Mouse (Mus musculus): ENCODE measurements around the gene Hist1h2ak.

The Hist1h2ak gene

DNA sequence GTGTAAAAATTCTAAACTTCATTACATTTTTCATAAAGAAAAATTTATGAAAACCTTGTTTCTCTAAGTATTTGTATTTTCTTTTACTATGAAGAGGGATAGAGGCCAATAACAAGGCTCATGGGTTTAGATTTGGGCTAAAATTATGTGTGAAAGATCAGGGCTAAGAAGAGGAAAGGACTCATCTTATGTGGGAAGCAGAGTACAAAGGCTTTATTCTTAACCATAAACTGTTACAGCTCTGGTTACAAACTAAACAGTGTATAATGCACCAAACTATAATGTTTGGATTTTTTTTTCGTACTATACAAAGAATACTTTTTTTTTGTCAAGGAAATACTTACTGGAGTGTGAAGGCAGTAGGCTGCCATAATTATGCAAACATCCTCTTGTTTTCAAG is 2.1 kb upstream of the Hist1h2ak start:
- DNase-seq (ENCODE audit: low spot score in 2 of 2), result no peak

DNA sequence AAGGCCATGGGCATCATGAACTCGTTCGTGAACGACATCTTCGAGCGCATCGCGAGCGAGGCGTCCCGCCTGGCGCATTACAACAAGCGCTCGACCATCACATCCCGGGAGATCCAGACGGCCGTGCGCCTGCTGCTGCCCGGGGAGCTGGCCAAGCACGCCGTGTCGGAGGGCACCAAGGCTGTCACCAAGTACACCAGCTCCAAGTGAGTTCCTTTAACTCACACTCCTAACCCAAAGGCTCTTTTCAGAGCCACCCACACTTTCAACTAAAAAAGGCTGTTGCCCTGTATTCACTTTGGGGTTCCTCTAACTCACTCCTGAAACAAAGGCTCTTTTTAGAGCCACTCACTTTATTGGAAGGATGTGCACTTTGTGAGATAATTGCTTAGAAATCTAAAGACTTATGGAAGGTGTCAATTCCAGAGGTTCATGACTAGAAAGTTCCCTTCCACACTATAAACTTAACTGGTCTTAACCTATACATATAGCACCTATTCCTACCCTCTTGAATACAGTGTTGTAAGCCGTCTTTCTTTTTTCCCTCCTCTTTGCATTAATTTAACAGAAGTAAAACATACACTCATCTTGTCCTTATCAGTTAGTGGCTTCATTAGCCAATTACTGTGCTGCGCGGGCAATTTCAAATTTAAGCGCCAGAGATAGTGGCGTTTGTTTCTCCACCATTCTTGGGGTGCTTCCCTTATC is 821 bp upstream of the Hist1h2ak start:
- peak; percentile 5 to 29 for DNase-seq (ENCODE audit: low spot score in 2 of 2)

DNA sequence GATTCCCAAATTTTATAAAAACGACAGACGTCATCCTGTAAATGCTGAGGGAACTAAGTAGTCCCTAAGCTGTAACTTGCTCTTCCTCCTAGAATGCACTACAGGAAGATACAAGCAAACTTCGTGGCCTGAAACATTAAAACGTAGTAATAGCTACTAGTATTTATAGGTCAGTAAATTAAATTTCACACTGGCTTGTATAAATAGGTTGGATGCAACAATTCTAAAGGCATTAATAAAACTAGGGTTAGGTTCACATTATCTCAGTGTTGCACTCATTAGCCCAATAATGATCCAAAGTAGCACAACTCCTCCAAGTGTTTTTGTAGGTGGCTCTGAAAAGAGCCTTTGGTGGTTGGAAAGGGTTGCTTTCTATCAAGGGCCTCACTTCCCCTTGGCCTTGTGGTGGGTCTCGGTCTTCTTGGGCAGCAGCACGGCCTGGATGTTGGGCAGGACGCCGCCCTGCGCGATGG is 540 bp downstream of the Hist1h2ak start:
- no peak for DNase-seq (ENCODE audit: low spot score in 2 of 2)

DNA sequence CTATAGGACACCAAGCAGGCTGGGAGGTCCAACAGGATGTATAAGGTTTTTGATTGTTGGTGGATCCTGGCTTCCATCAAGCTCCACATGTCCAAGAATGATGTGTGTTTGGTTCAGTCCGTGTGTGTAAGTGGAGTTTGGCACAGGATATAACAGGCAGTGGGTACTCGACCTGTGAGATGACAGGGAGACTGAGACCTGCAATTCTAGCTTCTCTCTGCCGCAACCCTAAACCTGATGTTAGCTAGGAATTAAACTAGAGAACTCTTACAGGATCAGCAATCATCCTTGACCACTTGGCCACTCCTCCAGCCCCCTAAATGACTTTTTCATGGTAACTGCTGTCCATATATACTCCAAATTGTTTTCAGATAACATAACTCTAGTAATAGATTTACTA is 1.3 kb downstream of the Hist1h2ak start:
- no peak for DNase-seq (ENCODE audit: low spot score in 2 of 2)

DNA sequence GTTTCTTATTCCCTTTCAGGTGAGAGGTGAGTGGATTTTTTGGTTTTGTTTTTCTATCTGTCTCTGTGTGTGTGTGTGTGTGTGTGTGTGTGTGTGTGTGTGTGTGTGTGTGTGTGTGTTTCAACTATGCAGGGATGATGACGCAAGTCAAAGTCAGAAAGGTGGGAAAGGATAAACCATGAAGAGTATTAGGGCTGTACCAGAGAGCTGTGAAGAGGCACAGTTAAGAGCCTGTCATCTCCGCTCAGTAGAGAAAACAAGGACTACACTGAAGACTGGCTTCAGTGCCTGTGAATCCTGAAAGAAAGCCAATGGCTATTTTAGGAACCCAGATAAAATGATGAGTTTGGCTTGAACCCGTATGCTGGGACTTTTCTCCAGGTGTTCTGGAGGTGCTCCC is 1.8 kb downstream of the Hist1h2ak start:
- no peak for DNase-seq (ENCODE audit: low spot score in 2 of 2)

DNA sequence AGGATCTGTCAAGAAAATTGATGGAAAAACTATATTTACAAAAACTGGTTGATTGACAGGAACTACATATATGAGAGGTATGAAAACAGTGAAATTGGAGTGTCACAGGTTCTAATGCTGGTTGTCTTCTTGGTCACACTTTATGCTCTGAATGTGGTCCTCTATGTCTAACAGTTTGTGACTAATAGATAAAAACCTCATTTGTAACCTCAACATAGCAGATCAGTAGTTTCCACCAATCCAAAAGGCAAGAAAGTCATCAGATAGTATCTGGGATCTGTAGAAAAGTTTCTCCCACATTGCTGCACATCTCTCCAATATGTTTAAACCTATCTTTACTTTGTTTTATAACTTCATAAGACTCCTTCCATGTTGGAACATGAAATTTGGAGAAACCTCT is 2.2 kb downstream of the Hist1h2ak start:
- no peak for DNase-seq (ENCODE audit: low spot score in 2 of 2)

DNA sequence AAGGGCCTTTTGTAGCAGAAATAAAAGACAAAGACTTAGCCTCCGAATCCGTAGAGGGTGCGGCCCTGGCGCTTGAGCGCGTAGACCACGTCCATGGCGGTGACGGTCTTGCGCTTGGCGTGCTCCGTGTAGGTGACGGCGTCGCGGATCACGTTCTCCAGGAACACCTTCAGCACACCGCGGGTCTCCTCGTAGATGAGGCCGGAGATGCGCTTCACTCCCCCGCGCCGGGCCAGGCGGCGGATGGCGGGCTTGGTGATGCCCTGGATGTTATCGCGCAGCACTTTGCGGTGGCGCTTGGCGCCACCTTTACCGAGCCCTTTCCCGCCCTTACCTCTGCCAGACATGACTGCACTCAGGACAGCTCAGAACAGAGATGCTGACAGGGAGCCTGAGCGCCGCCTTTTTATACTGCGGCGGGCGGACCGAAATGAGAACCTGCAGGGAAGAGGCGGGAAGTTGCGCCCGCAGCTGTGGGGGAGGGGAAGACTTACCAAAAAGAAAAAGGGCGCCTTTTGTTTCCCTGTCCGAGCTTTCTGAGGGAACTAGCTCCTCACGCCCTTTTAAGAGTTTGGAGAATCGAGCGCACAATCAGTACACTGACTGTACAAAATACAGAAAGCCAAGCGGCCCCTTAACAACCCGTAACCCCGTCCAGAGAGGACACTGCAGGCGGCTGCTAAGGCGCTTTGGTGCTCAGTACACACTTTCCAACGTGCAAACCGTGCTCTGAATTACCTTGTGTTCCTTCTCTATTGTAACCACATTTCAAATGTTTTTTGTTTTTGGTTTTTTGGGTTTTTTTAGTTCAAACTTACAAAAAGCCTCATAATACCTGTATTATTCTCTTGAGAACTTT is 3.2 kb downstream of the Hist1h2ak start, which contains the start of gene Hist1h4k:
Gene Hist1h4k (minus strand): TSS at position 347 of the 859 bp plus-strand sequence.
- peak; percentile 73 to 85 for DNase-seq (ENCODE audit: low spot score in 2 of 2)

DNA sequence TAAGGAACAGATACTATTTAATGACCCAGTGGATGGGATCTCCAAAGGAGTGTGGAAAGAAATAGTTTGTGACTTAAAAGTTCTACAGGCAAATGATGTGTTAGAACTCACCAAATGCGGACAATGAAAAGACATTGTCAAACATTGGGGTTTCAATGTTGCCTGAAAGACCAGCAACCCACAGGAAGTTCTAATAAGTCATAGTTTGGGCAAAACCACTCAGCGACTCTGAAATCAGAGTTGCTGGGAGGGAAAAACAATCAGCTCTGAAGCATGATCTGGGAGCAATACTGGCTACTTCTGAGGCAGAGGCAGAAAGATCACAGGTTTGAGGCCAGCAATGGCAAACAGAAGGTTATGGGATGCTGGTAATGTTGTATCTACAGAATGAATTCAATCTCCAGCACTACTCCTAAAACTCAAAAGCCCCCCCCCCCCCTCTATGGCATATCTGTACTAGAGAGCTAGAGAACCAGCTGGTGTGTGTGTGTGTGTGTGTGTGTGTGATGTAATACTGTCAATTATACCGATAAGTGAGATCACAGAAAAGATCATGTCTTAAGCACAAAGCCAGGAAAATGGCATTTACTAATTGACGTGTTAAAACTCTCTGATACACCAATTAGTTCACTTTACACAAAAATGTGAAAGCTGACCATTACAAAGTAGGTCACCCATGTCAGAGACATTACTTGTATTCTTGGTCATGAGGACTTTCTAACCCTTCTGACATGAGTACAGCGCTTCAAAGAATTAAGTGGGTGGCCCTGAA is 4.1 kb downstream of the Hist1h2ak start:
- DNase-seq (ENCODE audit: low spot score in 2 of 2), result no peak

DNA sequence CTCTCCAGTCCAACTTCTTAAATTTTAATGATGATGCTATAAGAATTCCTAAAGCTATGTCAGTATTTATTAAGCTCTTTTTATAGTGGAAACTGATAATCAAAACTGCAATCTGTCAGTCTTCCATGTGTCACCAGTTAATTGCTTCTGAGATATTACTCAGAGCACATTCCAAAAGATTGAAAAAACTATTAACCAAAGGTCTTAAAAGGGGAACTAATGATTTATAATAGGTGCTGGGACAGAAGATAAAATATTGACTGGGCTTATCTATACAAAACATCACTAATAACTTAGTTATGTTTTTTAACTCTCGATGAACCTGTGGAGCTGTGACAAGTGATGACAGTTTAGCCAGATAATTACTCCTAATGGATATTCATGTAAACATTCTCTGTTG is 8.6 kb downstream of the Hist1h2ak start:
- no peak for DNase-seq (ENCODE audit: low spot score in 2 of 2)

DNA sequence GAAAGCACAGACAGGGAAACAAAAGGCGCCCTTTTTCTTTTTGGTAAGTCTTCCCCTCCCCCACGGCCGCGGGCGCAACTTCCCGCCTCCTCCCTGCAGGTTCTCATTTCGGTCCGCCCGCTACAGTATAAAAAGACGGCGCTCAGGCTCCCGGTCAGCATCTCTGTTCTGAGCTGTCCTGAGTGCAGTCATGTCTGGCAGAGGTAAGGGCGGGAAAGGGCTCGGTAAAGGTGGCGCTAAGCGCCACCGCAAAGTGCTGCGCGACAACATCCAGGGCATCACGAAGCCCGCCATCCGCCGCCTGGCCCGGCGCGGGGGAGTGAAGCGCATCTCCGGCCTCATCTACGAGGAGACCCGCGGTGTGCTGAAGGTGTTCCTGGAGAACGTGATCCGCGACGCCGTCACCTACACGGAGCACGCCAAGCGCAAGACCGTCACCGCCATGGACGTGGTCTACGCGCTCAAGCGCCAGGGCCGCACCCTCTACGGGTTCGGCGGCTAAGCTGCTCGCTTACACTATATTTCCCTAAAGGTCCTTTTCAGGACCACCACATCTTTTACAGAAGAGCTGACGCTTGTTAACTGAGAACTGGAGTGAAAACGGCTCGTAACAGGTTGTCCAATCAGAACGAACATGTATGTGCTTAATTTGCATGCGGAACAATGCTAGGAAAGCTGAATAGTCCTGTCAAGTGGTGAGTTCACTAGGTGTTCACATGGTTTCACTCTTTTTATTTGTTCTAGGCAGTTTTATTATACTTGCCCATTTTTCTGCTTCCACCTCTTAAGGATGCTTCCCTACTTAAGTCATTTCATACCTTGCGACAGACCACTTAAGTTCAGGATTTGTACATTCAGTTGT is 18.5 kb downstream of the Hist1h2ak start, which contains the start of gene Hist1h4j:
Gene Hist1h4j (plus strand): TSS at position 159 of the 862 bp plus-strand sequence.
- peak; percentile 60 to 70 for DNase-seq (ENCODE audit: low spot score in 2 of 2)

DNA sequence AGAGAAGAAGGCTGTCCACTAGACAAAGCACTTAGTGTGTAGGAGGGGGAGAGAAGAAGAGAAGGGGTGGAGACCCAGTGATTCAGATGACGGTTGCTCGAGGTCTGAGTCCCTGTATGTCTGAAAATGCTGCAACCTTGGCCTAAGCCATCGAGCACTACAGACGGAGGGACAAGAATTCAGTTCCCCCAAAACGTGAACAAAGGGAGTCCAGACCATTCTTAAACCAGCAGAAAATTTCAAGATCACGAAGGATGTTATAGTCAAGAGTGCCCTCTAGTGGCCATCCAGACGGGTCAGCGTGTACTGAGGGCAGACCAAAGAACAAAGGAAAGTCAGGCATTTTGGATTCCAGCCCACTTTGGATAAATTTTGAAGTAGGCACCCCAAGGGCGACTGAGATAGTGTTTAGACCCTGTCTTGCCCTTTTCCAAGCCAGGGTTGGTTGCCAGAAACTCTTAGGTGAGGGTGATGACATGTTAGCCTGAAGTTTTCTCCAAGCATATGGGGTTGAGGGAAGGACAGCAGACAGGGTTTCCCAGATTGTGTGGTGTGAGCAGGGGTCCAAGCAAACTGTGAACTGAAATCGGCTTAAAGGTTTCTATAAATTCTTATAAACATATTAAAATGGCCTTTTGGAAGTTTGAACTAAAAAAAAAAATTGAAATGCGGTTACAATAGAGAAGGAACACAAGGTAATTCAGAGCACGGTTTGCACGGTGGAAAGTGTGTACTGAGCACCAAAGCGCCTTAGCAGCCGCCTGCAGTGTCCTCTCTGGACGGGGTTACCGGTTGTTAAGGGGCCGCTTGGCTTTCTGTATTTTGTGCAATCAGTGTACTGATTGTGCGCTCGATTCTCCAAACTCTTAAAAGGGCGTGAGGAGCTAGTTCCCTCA is 19.4 kb downstream of the Hist1h2ak start:
- DNase-seq (ENCODE audit: low spot score in 2 of 2), result peak; percentile 77 to 81

DNA sequence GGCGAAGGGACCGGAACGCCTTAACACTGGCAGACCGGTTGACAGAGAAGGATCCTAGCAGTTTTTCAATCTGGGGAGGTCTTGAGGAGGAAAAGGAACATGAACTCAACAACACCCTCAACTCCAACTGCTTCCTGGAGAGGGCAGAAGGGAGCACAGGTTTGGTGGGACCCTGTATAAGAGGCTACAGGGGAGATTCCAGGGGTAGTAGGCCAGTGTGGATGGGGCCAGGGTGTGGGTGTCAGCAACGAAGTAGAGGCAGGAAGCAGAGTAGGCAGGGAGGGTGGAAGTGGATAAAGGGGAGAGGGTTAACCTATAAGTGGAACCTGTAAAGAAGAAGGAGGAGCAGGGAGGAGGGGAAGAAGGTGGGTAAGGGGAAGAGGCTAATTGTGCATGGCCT is 20.2 kb downstream of the Hist1h2ak start:
- DNase-seq (ENCODE audit: low spot score in 2 of 2), result no peak

DNA sequence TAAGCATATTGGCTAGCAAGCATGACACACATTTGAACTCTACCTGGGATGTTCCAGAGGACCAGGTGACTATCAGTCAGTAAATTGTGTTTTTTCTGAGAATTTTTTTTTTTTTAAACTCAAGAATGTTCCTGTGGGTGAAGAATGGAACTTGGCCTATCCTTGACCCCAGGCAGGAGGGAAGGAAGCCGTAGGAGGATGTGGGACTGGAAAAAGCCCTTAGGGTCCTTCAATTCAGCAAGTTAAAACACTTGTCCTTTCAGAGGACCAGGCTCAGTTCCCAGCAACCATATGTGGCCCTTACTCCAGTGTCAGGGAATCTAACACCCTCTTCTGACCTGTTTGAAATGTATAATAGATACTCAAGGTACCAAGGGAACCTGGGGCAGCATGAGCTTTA is 24.1 kb downstream of the Hist1h2ak start:
- DNase-seq (ENCODE audit: low spot score in 2 of 2), result no peak

DNA sequence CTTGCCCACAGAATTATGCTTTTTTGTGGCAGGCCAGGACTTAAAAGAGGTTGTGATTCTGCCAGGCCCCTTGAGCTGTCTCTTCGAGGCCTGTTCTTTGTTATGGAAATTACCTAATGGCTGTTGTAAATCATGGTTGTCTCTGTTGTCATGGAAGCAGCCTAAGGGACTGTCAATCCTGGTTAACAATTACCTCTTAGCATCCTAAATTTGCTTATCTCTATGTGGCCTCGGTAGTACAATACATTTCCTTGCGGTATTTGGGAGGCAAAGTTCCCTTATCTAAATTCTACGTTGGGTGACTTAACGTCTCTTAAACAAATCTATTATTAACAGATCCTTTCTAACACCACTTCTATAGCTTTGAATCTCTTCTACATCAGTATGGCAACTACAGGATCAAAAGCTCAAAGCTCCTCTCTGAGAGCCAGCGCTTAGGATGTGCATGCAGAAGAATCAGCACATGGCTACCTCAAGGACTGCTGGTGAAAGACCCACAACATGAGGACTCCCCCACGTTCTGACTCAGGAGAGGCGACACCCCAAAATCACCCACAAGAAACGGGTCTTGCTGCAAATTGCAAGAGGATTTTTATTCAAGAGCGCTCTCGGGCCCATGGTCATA is 25.6 kb downstream of the Hist1h2ak start:
- DNase-seq (ENCODE audit: low spot score in 2 of 2), result no peak

DNA sequence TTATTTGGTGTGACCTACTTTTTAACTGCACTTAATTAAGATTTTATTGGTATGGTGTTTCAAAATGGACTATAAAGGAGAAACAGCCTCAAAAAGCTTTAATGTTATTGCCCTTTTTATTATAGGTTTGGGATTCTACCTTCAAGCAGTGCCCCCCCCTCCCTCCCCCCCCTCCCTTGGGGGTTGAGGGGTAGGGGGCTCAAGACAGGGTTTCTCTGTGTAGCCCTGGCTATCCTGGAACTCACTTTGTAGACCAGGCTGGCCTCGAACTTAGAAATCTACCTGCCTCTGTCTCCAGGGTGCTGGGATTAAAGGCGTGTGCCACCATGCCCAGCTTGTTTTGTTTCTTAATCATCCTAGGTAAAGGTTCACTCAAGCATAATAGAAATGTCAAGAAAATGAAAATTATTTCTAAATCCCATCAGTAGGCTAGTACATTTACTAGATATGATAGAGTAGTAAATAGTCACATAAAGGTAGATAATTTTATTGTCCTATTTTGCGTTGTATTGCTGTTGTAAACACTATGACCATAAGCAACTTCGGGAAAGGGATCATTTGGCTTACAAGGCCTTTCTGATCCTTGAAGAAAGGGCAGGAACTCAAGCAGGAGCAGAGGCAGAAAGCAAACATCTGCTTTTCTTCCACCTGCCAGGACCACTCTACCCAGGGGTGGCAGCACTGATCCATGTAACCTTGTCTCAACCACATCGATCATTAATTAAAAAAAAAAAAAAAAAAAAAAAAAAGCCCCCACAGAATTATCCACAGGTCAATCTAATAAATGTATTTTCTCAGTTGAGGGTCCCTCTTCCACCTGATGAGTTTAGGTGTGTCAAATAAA is 30.4 kb downstream of the Hist1h2ak start:
- no peak for DNase-seq (ENCODE audit: low spot score in 2 of 2)

DNA sequence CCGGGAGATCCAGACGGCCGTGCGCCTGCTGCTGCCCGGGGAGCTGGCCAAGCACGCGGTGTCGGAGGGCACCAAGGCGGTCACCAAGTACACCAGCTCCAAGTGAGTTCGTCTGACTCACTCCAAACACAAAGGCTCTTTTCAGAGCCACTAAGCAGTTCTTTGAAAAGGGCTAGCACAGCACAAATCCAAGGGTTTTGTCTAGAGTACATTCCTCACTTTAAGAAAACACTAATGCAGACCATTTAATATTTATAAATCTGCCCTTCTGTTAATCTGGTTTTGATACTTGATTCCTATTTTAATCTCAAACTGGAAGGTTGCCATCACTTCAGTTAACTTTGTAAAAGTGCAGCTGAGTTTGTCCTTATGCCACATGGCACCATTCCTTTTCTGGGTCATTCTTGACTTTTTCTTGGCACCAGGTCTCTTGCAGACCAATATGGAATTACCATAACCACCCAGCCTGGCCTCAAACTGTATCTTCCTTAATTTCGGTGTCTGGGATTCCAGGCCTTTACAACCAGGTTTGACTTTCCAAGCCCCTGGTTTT is 31.2 kb downstream of the Hist1h2ak start:
- DNase-seq (ENCODE audit: low spot score in 2 of 2), result no peak

DNA sequence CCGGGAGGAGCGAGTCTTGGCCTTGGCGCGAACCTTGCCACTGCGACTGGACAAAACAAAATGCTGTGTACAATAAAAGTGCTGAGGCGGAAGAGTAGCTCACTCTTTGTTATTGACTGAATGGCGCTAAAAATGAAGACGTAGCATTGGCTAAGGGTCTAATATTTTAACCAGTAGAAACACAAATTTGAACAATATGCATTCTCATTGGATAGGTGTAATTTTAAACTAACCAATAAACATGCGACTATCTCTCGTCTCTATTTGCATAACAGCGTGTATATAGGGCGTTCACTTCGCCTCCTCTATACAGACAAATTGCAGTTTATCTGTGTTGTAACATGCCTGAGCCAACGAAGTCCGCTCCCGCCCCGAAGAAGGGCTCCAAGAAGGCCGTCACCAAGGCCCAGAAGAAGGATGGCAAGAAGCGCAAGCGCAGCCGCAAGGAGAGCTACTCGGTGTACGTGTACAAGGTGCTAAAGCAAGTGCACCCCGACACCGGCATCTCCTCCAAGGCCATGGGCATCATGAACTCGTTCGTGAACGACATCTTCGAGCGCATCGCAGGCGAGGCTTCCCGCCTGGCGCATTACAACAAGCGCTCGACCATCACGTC is 31.8 kb downstream of the Hist1h2ak start, which contains the start of gene Hist1h2bm:
Gene Hist1h2bm (plus strand): TSS at position 288 of the 616 bp plus-strand sequence.
- peak; percentile 56 for DNase-seq (ENCODE audit: low spot score in 2 of 2)

Data from natural killer cell, adult 2 months (primary cell).